Mouse (Mus musculus): ENCODE data around the gene Irf8.

GRCm38 (mm10) chr8:120779106-120779505 lies 42.9 kb downstream of the Irf8 start:
- TF ChIP-seq CTCF (IDR thresholded peaks at IDR 0.05; ENCODE audit: borderline replicate concordance, insufficient read depth, low read depth, low read length) = no peak
- no peak for TF ChIP-seq POLR2A (IDR thresholded peaks at IDR 0.05; ENCODE audit: borderline replicate concordance, insufficient read depth, low read length)
